Mouse (Mus musculus) cortical plate, adult 2 months (tissue): ENCODE measurements around the gene 1110002E22Rik. TPM values are rescaled to one million over a fixed set of nuclear protein-coding genes. Genes with fewer than 3 reads are reported as not detected.

ENCODE experiments used
- H3K27ac ChIP-seq: fragments of 200-500 bp; 2 replicates; pipeline ENCODE4 v1.5.1; 2012; ENCODE audit warnings: low read length, control low read depth, inconsistent platforms; ENCODE audit not compliant: insufficient read depth
- H3K4me1 ChIP-seq: fragments of 200-500 bp; 2 replicates; pipeline ENCODE4 v1.6.1; 2011; ENCODE audit warnings: low read length; ENCODE audit not compliant: control insufficient read depth, insufficient read depth
- H3K4me3 ChIP-seq: fragments of 200-500 bp; 2 replicates; pipeline ENCODE4 v1.5.1; 2011; ENCODE audit warnings: mild to moderate bottlenecking, low read length, control low read depth; ENCODE audit not compliant: insufficient read depth
- CTCF ChIP-seq: fragments of 200-500 bp; IDR thresholded peaks from 2 replicates; pipeline ENCODE4 v1.5.1; 2011; ENCODE audit warnings: mild to moderate bottlenecking, control low read depth, low read length; ENCODE audit not compliant: insufficient read depth; ENCODE audit errors: extremely low read depth
- POLR2A ChIP-seq: fragments of 200-500 bp; IDR thresholded peaks from 2 replicates; pipeline ENCODE4 v1.6.1; 2011; ENCODE audit warnings: mild to moderate bottlenecking, low read length, control low read depth; ENCODE audit not compliant: insufficient read depth; ENCODE audit errors: extremely low read depth
- polyA plus RNA-seq: library from polyadenylated mRNA; depleted of rRNA; stranded (reverse); fragments of >200 nt; gene quantifications from 2 replicates; pipeline ENCODE4 v1.2.3, GENCODE M21; 2012

1110002E22Rik gene
- polyA plus RNA-seq, 1 experiment: 0.98 TPM

GRCm38 (mm10) chr3:138096263-138097028, 31.6 kb downstream of the 1110002E22Rik start:
- Histone ChIP-seq H3K4me1 (no peaks in the 10 kb centered on the region), H3K4me3 (no peak overlapping the region), H3K27ac (no peak overlapping the region)
- TF ChIP-seq CTCF (no peak), POLR2A (no peak)

GRCm38 (mm10) chr3:138097718-138098117, 32.9 kb downstream of the 1110002E22Rik start:
- TF ChIP-seq CTCF (no peak), POLR2A (no peak)
- no peak overlapping the region for H3K4me3 ChIP-seq
- H3K27ac ChIP-seq: no peak overlapping the region
- H3K4me1 ChIP-seq: no peaks in the 10 kb centered on the region

GRCm38 (mm10) chr3:138101936-138102335, 37.1 kb downstream of the 1110002E22Rik start:
- no peak overlapping the region for H3K27ac ChIP-seq
- H3K4me3 ChIP-seq: no peak overlapping the region
- H3K4me1 ChIP-seq: no peaks in the 10 kb centered on the region
- TF ChIP-seq CTCF: no peak
- TF ChIP-seq POLR2A: no peak

GRCm38 (mm10) chr3:138103690-138104089, 38.8 kb downstream of the 1110002E22Rik start:
- H3K4me3 ChIP-seq: no peak overlapping the region
- H3K27ac ChIP-seq: no peak overlapping the region
- TF ChIP-seq POLR2A (no peak), CTCF (no peak)
- H3K4me1 ChIP-seq: no peaks in the 10 kb centered on the region

- TF ChIP-seq CTCF: no peak
- TF ChIP-seq POLR2A: no peak
- Histone ChIP-seq H3K4me1 (no peaks in the 10 kb centered on the region), H3K27ac (no peak overlapping the region), H3K4me3 (no peak overlapping the region)
These were observed 40.2 kb downstream of the 1110002E22Rik start for GRCm38 (mm10) chr3:138105056-138105455.

GRCm38 (mm10) chr3:138106887-138107286, 42.0 kb downstream of the 1110002E22Rik start:
- TF ChIP-seq CTCF (no peak), POLR2A (no peak)
- no peaks in the 10 kb centered on the region for H3K4me1 ChIP-seq
- no peak overlapping the region for H3K4me3 ChIP-seq
- no peak overlapping the region for H3K27ac ChIP-seq

GRCm38 (mm10) chr3:138110910-138111782, 46.3 kb downstream of the 1110002E22Rik start:
- Histone ChIP-seq H3K4me3 (no peak overlapping the region), H3K27ac (no peak overlapping the region), H3K4me1 (no peaks in the 10 kb centered on the region)
- TF ChIP-seq POLR2A: no peak
- no peak for TF ChIP-seq CTCF

- Histone ChIP-seq H3K27ac (no peak overlapping the region), H3K4me1 (no peaks in the 10 kb centered on the region), H3K4me3 (no peak overlapping the region)
- no peak for TF ChIP-seq CTCF
- no peak for TF ChIP-seq POLR2A
These were observed 49.3 kb downstream of the 1110002E22Rik start for GRCm38 (mm10) chr3:138114106-138114505.

GRCm38 (mm10) chr3:138116871-138117270, 52.0 kb downstream of the 1110002E22Rik start:
- no peak overlapping the region for H3K4me3 ChIP-seq
- no peaks in the 10 kb centered on the region for H3K4me1 ChIP-seq
- H3K27ac ChIP-seq: no peak overlapping the region
- no peak for TF ChIP-seq CTCF
- no peak for TF ChIP-seq POLR2A

- TF ChIP-seq POLR2A (no peak), CTCF (no peak)
- Histone ChIP-seq H3K4me1 (no peaks in the 10 kb centered on the region), H3K27ac (no peak overlapping the region), H3K4me3 (no peak overlapping the region)
These were observed 53.5 kb downstream of the 1110002E22Rik start for GRCm38 (mm10) chr3:138118392-138118791.
